Mouse (Mus musculus) intestine, embryonic 14.5 days (tissue): ENCODE measurements around the gene Gngt2. TPM values are rescaled to one million over a fixed set of nuclear protein-coding genes. Genes with fewer than 3 reads are reported as not detected.

Experiments
- ATAC-seq: fragments of 200-750 bp; cut with Nextera tagmentation; replicated peaks from 2 replicates; pipeline ENCODE4 v1.8.0; 2017; ENCODE audit warnings: low read depth, moderate number of reproducible peaks, moderate TSS enrichment, moderate library complexity; ENCODE audit not compliant: low FRiP score, low TSS enrichment
- DNase-seq: peaks from one replicate; pipeline ENCODE4 v3.0.0-alpha.2; 2018; ENCODE audit warnings: low spot score
- H3K27ac ChIP-seq: fragments of 300-500 bp; sonication (generic); 2 replicates; pipeline ENCODE4 v1.5.1; 2014; ENCODE audit warnings: low read depth, mild to moderate bottlenecking, control low read depth
- H3K27me3 ChIP-seq: fragments of 300-500 bp; sonication (generic); replicated peaks from 2 replicates; pipeline ENCODE4 v1.6.1; 2014; ENCODE audit warnings: low read length, control low read depth; ENCODE audit not compliant: control insufficient read depth, insufficient read depth
- H3K36me3 ChIP-seq: fragments of 300-500 bp; sonication (generic); 2 replicates; pipeline ENCODE4 v1.6.1; 2014; ENCODE audit warnings: low read length, control low read depth; ENCODE audit not compliant: control insufficient read depth, insufficient read depth
- H3K4me1 ChIP-seq: fragments of 300-500 bp; sonication (generic); replicated peaks from 2 replicates; pipeline ENCODE4 v1.6.1; 2014; ENCODE audit warnings: low read length, control low read depth, mixed read lengths; ENCODE audit not compliant: control insufficient read depth, insufficient read depth
- H3K4me2 ChIP-seq: fragments of 300-500 bp; sonication (generic); 2 replicates; pipeline ENCODE4 v1.6.1; 2014; ENCODE audit warnings: low read length
- H3K4me3 ChIP-seq: fragments of 300-500 bp; sonication (generic); 2 replicates; pipeline ENCODE4 v1.5.1; 2014; ENCODE audit warnings: low read depth, low read length, control low read depth, mixed read lengths
- H3K9ac ChIP-seq: fragments of 300-500 bp; sonication (generic); 2 replicates; pipeline ENCODE4 v1.6.1; 2014; ENCODE audit warnings: mild to moderate bottlenecking, low read length
- H3K9me3 ChIP-seq: fragments of 300-500 bp; sonication (generic); 2 replicates; pipeline ENCODE4 v1.6.1; 2016; ENCODE audit warnings: low read length, control low read depth; ENCODE audit not compliant: control insufficient read depth
- WGBS: fragments of 180-500 bp; shearing (Covaris S2); extraction: QIAGEN DNeasy Blood & Tissue Kit; methylation state at CpG from one replicate; pipeline ENCODE4 v1.1.7; 2014; 5-methylcytosine and 5-hydroxymethylcytosine counted together
- polyA plus RNA-seq: library from polyadenylated mRNA; unstranded; fragments of >200 nt; fragmentation: Nextera tagmentation; extraction: Ambion mirVana; gene quantifications from 2 replicates; pipeline ENCODE4 v1.2.1, GENCODE M21; 2014

Gngt2 gene
- polyA plus RNA-seq, 1 experiment from 2014 or later, result 17.2 TPM

- H3K4me2 ChIP-seq, result 0 out of 2 replicates have a peak overlapping the region, but pooled peaks have one; percentile 34
- H3K27me3 ChIP-seq, result no peaks in the 10 kb centered on the region; the same call in 1 of the 2 replicates
- WGBS, result 73% methylated on average over 5 of the region's 5 CpGs
- H3K4me1 ChIP-seq, result peaks cover 20% of the 10 kb centered on the region
- H3K36me3 ChIP-seq, result no peaks in the 10 kb centered on the region
- no peak overlapping the region for H3K9ac ChIP-seq
- H3K4me3 ChIP-seq, result peak overlapping the region; percentile 19; the same call in 1 of the 2 replicates
- no peak overlapping the region for H3K27ac ChIP-seq
- DNase-seq (no peak), ATAC-seq (no peak)
- H3K9me3 ChIP-seq, result no peaks in the 10 kb centered on the region
Observed at GRCm38 (mm10) chr11:95840694-95841497, 3.9 kb downstream of the Gngt2 start.

GRCm38 (mm10) chr11:95841498-95841830 is 4.4 kb downstream of the Gngt2 start:
- Histone ChIP-seq H3K4me3 (peak overlapping the region; percentile 19), H3K27ac (no peak overlapping the region), H3K9me3 (no peaks in the 10 kb centered on the region), H3K4me1 (peaks cover 19% of the 10 kb centered on the region), H3K27me3 (no peaks in the 10 kb centered on the region), H3K36me3 (no peaks in the 10 kb centered on the region), H3K9ac (peak overlapping the region; percentile 21), H3K4me2 (peak overlapping the region; percentile 34)
- 63% methylated on average over 10 of the region's 10 CpGs for WGBS
- DNase-seq, result no peak
- no peak for ATAC-seq

GRCm38 (mm10) chr11:95842074-95842681 is 5.2 kb downstream of the Gngt2 start, which contains the start of gene Abi3:
Abi3 (minus strand) TSS chr11:95842476.
- Histone ChIP-seq H3K27ac (0 out of 2 replicates have a peak within 1 kb of the TSS, but pooled peaks have one; percentile 47), H3K9me3 (no peaks in the 10 kb centered on the region), H3K4me3 (peak within 1 kb of the TSS; percentile 19), H3K4me1 (peaks cover 12% of the 10 kb centered on the region), H3K36me3 (no peaks in the 10 kb centered on the region), H3K9ac (peak within 1 kb of the TSS; percentile 21), H3K27me3 (no peaks in the 10 kb centered on the region), H3K4me2 (peak within 1 kb of the TSS; percentile 34)
- DNase-seq, result no peak
- 10% methylated on average over 11 of the region's 11 CpGs for WGBS
- 0 out of 2 replicates have a peak, but pooled peaks have one; percentile 32 for ATAC-seq

- Histone ChIP-seq H3K4me2 (no peak overlapping the region), H3K4me1 (peaks cover 7% of the 10 kb centered on the region), H3K36me3 (no peaks in the 10 kb centered on the region), H3K4me3 (no peak overlapping the region), H3K9ac (no peak overlapping the region), H3K27ac (0 out of 2 replicates have a peak overlapping the region, but pooled peaks have one; percentile 47), H3K9me3 (no peaks in the 10 kb centered on the region), H3K27me3 (no peaks in the 10 kb centered on the region)
- whole genome bisulfite sequencing, result 59% methylated on average over 5 of the region's 5 CpGs
- DNase-seq, result no peak
- no peak for ATAC-seq
Observed at GRCm38 (mm10) chr11:95842953-95843352, 5.9 kb downstream of the Gngt2 start.

GRCm38 (mm10) chr11:95843421-95843950 is 6.5 kb downstream of the Gngt2 start:
- DNase-seq (no peak), ATAC-seq (no peak)
- no peak overlapping the region for H3K4me3 ChIP-seq
- H3K27ac ChIP-seq, result no peak overlapping the region
- no peaks in the 10 kb centered on the region for H3K27me3 ChIP-seq
- 56% methylated on average over 6 of the region's 6 CpGs for WGBS
- H3K9me3 ChIP-seq, result no peaks in the 10 kb centered on the region
- H3K36me3 ChIP-seq, result no peaks in the 10 kb centered on the region
- no peak overlapping the region for H3K4me2 ChIP-seq
- peaks cover 7% of the 10 kb centered on the region for H3K4me1 ChIP-seq
- H3K9ac ChIP-seq, result no peak overlapping the region

GRCm38 (mm10) chr11:95844935-95845334 is 7.9 kb downstream of the Gngt2 start:
- H3K4me3 ChIP-seq, result no peak overlapping the region
- H3K9me3 ChIP-seq, result no peaks in the 10 kb centered on the region
- H3K9ac ChIP-seq, result no peak overlapping the region
- no peaks in the 10 kb centered on the region for H3K36me3 ChIP-seq
- ATAC-seq (no peak), DNase-seq (no peak)
- H3K4me2 ChIP-seq, result no peak overlapping the region
- 75% methylated on average over 4 of the region's 4 CpGs for WGBS
- H3K27me3 ChIP-seq, result no peaks in the 10 kb centered on the region
- peaks cover 7% of the 10 kb centered on the region for H3K4me1 ChIP-seq
- H3K27ac ChIP-seq, result no peak overlapping the region

GRCm38 (mm10) chr11:95850898-95851297 is 13.9 kb downstream of the Gngt2 start:
- no peak for ATAC-seq
- no peak overlapping the region for H3K4me2 ChIP-seq
- no peak overlapping the region for H3K4me3 ChIP-seq
- H3K9ac ChIP-seq, result no peak overlapping the region
- H3K4me1 ChIP-seq, result no peaks in the 10 kb centered on the region
- 79% methylated on average over 2 of the region's 2 CpGs for WGBS
- no peak overlapping the region for H3K27ac ChIP-seq
- H3K27me3 ChIP-seq, result no peaks in the 10 kb centered on the region
- DNase-seq, result no peak
- H3K36me3 ChIP-seq, result no peaks in the 10 kb centered on the region
- no peaks in the 10 kb centered on the region for H3K9me3 ChIP-seq

- H3K36me3 ChIP-seq, result no peaks in the 10 kb centered on the region
- no peak overlapping the region for H3K27ac ChIP-seq
- ATAC-seq (no peak), DNase-seq (peak; percentile 66)
- H3K27me3 ChIP-seq, result no peaks in the 10 kb centered on the region
- no peak overlapping the region for H3K4me3 ChIP-seq
- H3K4me2 ChIP-seq, result no peak overlapping the region
- H3K9ac ChIP-seq, result no peak overlapping the region
- peaks cover 7% of the 10 kb centered on the region for H3K4me1 ChIP-seq
- 54% methylated on average over 5 of the region's 5 CpGs for WGBS
- H3K9me3 ChIP-seq, result no peaks in the 10 kb centered on the region
Observed at GRCm38 (mm10) chr11:95853684-95854083, 16.7 kb downstream of the Gngt2 start.
